Mouse (Mus musculus): ENCODE results near the gene Ints1. TPM values are rescaled to one million over a fixed set of nuclear protein-coding genes. Genes with fewer than 3 reads are reported as not detected.

Ints1 gene
- polyA plus RNA-seq, 1 experiment from 2014 or later: 7.9 TPM

GRCm38 (mm10) chr5:139799041-139799440 lies 23.6 kb upstream of the Ints1 start:
- Histone ChIP-seq H3K27ac (replicated peaks) (no peak overlapping the region), H3K4me3 (ENCODE audit: low read depth, low read length) (no peak overlapping the region), H3K9ac (ENCODE audit: low read length) (no peak overlapping the region), H3K9me3 (ENCODE audit: control insufficient read depth, low read length) (no peaks in the 10 kb centered on the region), H3K27me3 (ENCODE audit: control insufficient read depth, insufficient read depth, low read length) (no peaks in the 10 kb centered on the region), H3K36me3 (ENCODE audit: control insufficient read depth, insufficient read depth, low read length) (peaks cover 21% of the 10 kb centered on the region), H3K4me1 (replicated peaks; ENCODE audit: control insufficient read depth, insufficient read depth) (peaks cover 22% of the 10 kb centered on the region), H3K4me2 (replicated peaks; ENCODE audit: low read depth) (no peak overlapping the region)
- DNase-seq (ENCODE audit: low spot score) (no peak), ATAC-seq (ENCODE audit: low FRiP score, low TSS enrichment) (no peak)
- 77% methylated on average over 9 of the region's 9 CpGs for WGBS
- no peak for TF ChIP-seq EP300 (optimal IDR thresholded peaks at IDR 0.05)
- no peak for TF ChIP-seq CTCF (IDR thresholded peaks at IDR 0.05; ENCODE audit: low read depth)

- Histone ChIP-seq H3K27me3 (ENCODE audit: control insufficient read depth, insufficient read depth, low read length) (no peaks in the 10 kb centered on the region), H3K9me3 (ENCODE audit: control insufficient read depth, low read length) (no peaks in the 10 kb centered on the region), H3K27ac (replicated peaks) (peak overlapping the region; percentile 35; the same call in 1 of the 2 replicates), H3K4me1 (replicated peaks; ENCODE audit: control insufficient read depth, insufficient read depth) (peaks cover 25% of the 10 kb centered on the region), H3K36me3 (ENCODE audit: control insufficient read depth, insufficient read depth, low read length) (peaks cover 21% of the 10 kb centered on the region), H3K4me3 (ENCODE audit: low read depth, low read length) (no peak overlapping the region), H3K9ac (ENCODE audit: low read length) (no peak overlapping the region; the same call in 1 of the 2 replicates), H3K4me2 (replicated peaks; ENCODE audit: low read depth) (peak overlapping the region; percentile 11; the same call in 1 of the 2 replicates)
- TF ChIP-seq EP300 (optimal IDR thresholded peaks at IDR 0.05) (no peak), CTCF (IDR thresholded peaks at IDR 0.05; ENCODE audit: low read depth) (no peak)
- no peak for ATAC-seq (ENCODE audit: low FRiP score, low TSS enrichment)
- WGBS: 48% methylated on average over 11 of the region's 12 CpGs
- DNase-seq (ENCODE audit: low spot score): no peak
These were observed 22.9 kb upstream of the Ints1 start for GRCm38 (mm10) chr5:139798168-139798900.

GRCm38 (mm10) chr5:139797473-139798167 lies 22.1 kb upstream of the Ints1 start:
- no peak for TF ChIP-seq CTCF (IDR thresholded peaks at IDR 0.05; ENCODE audit: low read depth)
- no peak for ATAC-seq (ENCODE audit: low FRiP score, low TSS enrichment)
- H3K27ac ChIP-seq (replicated peaks): peak overlapping the region; percentile 89
- H3K4me2 ChIP-seq (replicated peaks; ENCODE audit: low read depth): peak overlapping the region; percentile 43
- peak overlapping the region; percentile 24 for H3K4me3 ChIP-seq (ENCODE audit: low read depth, low read length)
- peak overlapping the region; percentile 35 for H3K9ac ChIP-seq (ENCODE audit: low read length)
- 34% methylated on average over 11 of the region's 11 CpGs for WGBS
- no peaks in the 10 kb centered on the region for H3K9me3 ChIP-seq (ENCODE audit: control insufficient read depth, low read length)
- H3K36me3 ChIP-seq (ENCODE audit: control insufficient read depth, insufficient read depth, low read length): peaks cover 21% of the 10 kb centered on the region
- H3K4me1 ChIP-seq (replicated peaks; ENCODE audit: control insufficient read depth, insufficient read depth): peaks cover 27% of the 10 kb centered on the region
- DNase-seq (ENCODE audit: low spot score): peak; percentile 50
- no peaks in the 10 kb centered on the region for H3K27me3 ChIP-seq (ENCODE audit: control insufficient read depth, insufficient read depth, low read length)

- peak overlapping the region; percentile 89 for H3K27ac ChIP-seq (replicated peaks)
- peak overlapping the region; percentile 24 for H3K4me3 ChIP-seq (ENCODE audit: low read depth, low read length)
- no peaks in the 10 kb centered on the region for H3K27me3 ChIP-seq (ENCODE audit: control insufficient read depth, insufficient read depth, low read length)
- ATAC-seq (ENCODE audit: low FRiP score, low TSS enrichment) (peak; percentile 74), DNase-seq (ENCODE audit: low spot score) (peak; percentile 89)
- no peaks in the 10 kb centered on the region for H3K9me3 ChIP-seq (ENCODE audit: control insufficient read depth, low read length)
- H3K4me2 ChIP-seq (replicated peaks; ENCODE audit: low read depth): peak overlapping the region; percentile 43
- 5% methylated on average over 13 of the region's 13 CpGs for WGBS
- H3K9ac ChIP-seq (ENCODE audit: low read length): peak overlapping the region; percentile 35
- peaks cover 21% of the 10 kb centered on the region for H3K36me3 ChIP-seq (ENCODE audit: control insufficient read depth, insufficient read depth, low read length)
- peaks cover 30% of the 10 kb centered on the region for H3K4me1 ChIP-seq (replicated peaks; ENCODE audit: control insufficient read depth, insufficient read depth)
- no peak for TF ChIP-seq EP300 (optimal IDR thresholded peaks at IDR 0.05)
- TF ChIP-seq CTCF (IDR thresholded peaks at IDR 0.05; ENCODE audit: low read depth): no peak
These were observed 21.4 kb upstream of the Ints1 start for GRCm38 (mm10) chr5:139796900-139797299.

- DNase-seq (ENCODE audit: low spot score): peak; percentile 34
- Histone ChIP-seq H3K4me3 (ENCODE audit: low read depth, low read length) (no peak overlapping the region), H3K4me1 (replicated peaks; ENCODE audit: control insufficient read depth, insufficient read depth) (peaks cover 30% of the 10 kb centered on the region), H3K4me2 (replicated peaks; ENCODE audit: low read depth) (peak overlapping the region; percentile 43), H3K36me3 (ENCODE audit: control insufficient read depth, insufficient read depth, low read length) (peaks cover 21% of the 10 kb centered on the region), H3K27me3 (ENCODE audit: control insufficient read depth, insufficient read depth, low read length) (no peaks in the 10 kb centered on the region), H3K27ac (replicated peaks) (peak overlapping the region; percentile 79), H3K9ac (ENCODE audit: low read length) (0 out of 2 replicates have a peak overlapping the region, but pooled peaks have one; percentile 23), H3K9me3 (ENCODE audit: control insufficient read depth, low read length) (no peaks in the 10 kb centered on the region)
- WGBS: 61% methylated on average over 9 of the region's 9 CpGs
- TF ChIP-seq EP300 (optimal IDR thresholded peaks at IDR 0.05) (no peak), CTCF (IDR thresholded peaks at IDR 0.05; ENCODE audit: low read depth) (no peak)
- ATAC-seq (ENCODE audit: low FRiP score, low TSS enrichment): no peak
These were observed 20.6 kb upstream of the Ints1 start for GRCm38 (mm10) chr5:139796001-139796620.

All from stomach, postnatal 0 days (tissue).